8 mouse cellular contexts compared by ENCODE assay signal in genomic region chr5:122849521-122850318, GRCm38 (mm10). TPM values are rescaled to one million over a fixed set of nuclear protein-coding genes. Genes with fewer than 3 reads are reported as not detected.
DNase-seq lines count a peak whose midpoint lies in the region; ATAC-seq and TF ChIP-seq lines count a peak whose summit lies in the region.

Gene Rnf34, plus strand, starts transcription at chr5:122850048.

- H3K36me3 ChIP-seq in E14TG2a.4 (ENCODE audit: insufficient read depth, low read length) = peaks cover 9% of the 10 kb centered on the region
- no peaks in the 10 kb centered on the region for H3K36me3 ChIP-seq in forebrain, embryonic 12.5 days (replicated peaks)
- H3K36me3 ChIP-seq in heart, postnatal 0 days (replicated peaks; ENCODE audit: control insufficient read depth, insufficient read depth, low read length) = no peaks in the 10 kb centered on the region
- no peaks in the 10 kb centered on the region for H3K36me3 ChIP-seq in liver, embryonic 16.5 days (ENCODE audit: control insufficient read depth, insufficient read depth)
- H3K36me3 ChIP-seq in neural tube, embryonic 13.5 days = no peaks in the 10 kb centered on the region
- no peaks in the 10 kb centered on the region for H3K36me3 ChIP-seq in testis, adult 2 months (ENCODE audit: control insufficient read depth, insufficient read depth, low read length)

- peak; percentile 97 for DNase-seq in c-Kit-positive CD71-positive TER-119-positive erythroid progenitor cells, embryonic 14.5 days (ENCODE audit: low spot score)
- DNase-seq in heart, postnatal 0 days (ENCODE audit: low spot score) = peak; percentile 100
- peak; percentile 97 to 99 for DNase-seq in kidney, postnatal 4 days

- peak; percentile 100 for ATAC-seq in forebrain, embryonic 12.5 days (ENCODE audit: low FRiP score)
- peak; percentile 99 for ATAC-seq in heart, postnatal 0 days (ENCODE audit: insufficient read depth, low read depth)
- peak; percentile 100 for ATAC-seq in liver, embryonic 16.5 days (ENCODE audit: low read depth)
- peak; percentile 100 for ATAC-seq in neural tube, embryonic 13.5 days (ENCODE audit: low read depth)

- WGBS in forebrain, embryonic 12.5 days = under 1% methylated on average over 61 of the region's 61 CpGs
- 1% methylated on average over 59 of the region's 61 CpGs for WGBS in heart, postnatal 0 days
- 1% methylated on average over 55 of the region's 61 CpGs for WGBS in liver, embryonic 16.5 days (ENCODE audit: insufficient replicate concordance)
- 2% methylated on average over 56 of the region's 61 CpGs for WGBS in neural tube, embryonic 13.5 days

- peak within 1 kb of the TSS; percentile 95 for H3K4me3 ChIP-seq in E14TG2a.4 (replicated peaks; ENCODE audit: low read length)
- H3K4me3 ChIP-seq in forebrain, embryonic 12.5 days (replicated peaks) = peak within 1 kb of the TSS; percentile 84
- H3K4me3 ChIP-seq in heart, postnatal 0 days (ENCODE audit: low read depth, low read length) = peak within 1 kb of the TSS; percentile 94
- H3K4me3 ChIP-seq in liver, embryonic 16.5 days (ENCODE audit: low read depth, low read length) = peak within 1 kb of the TSS; percentile 82
- H3K4me3 ChIP-seq in neural tube, embryonic 13.5 days = peak within 1 kb of the TSS; percentile 92
- peak within 1 kb of the TSS; percentile 100 for H3K4me3 ChIP-seq in testis, adult 2 months (ENCODE audit: control insufficient read depth, low read depth, low read length)

- H3K27ac ChIP-seq in forebrain, embryonic 12.5 days = peak within 1 kb of the TSS; percentile 94
- H3K27ac ChIP-seq in heart, postnatal 0 days (ENCODE audit: low read depth) = peak within 1 kb of the TSS; percentile 98
- peak within 1 kb of the TSS; percentile 87 for H3K27ac ChIP-seq in liver, embryonic 16.5 days (ENCODE audit: low read length)
- peak within 1 kb of the TSS; percentile 95 for H3K27ac ChIP-seq in neural tube, embryonic 13.5 days (replicated peaks)
- peak within 1 kb of the TSS; percentile 99 for H3K27ac ChIP-seq in testis, adult 2 months (ENCODE audit: control insufficient read depth, insufficient read depth, low read depth, low read length)

- peak within 1 kb of the TSS; percentile 95 for H3K9ac ChIP-seq in forebrain, embryonic 12.5 days
- peak within 1 kb of the TSS; percentile 94 for H3K9ac ChIP-seq in heart, postnatal 0 days (replicated peaks; ENCODE audit: low read depth, low read length)
- peak within 1 kb of the TSS; percentile 98 for H3K9ac ChIP-seq in liver, embryonic 16.5 days (ENCODE audit: low read depth, low read length)
- H3K9ac ChIP-seq in neural tube, embryonic 13.5 days = peak within 1 kb of the TSS; percentile 94

- peaks cover 32% of the 10 kb centered on the region for H3K4me1 ChIP-seq in E14TG2a.4 (replicated peaks; ENCODE audit: low read depth, low read length)
- peaks cover 24% of the 10 kb centered on the region for H3K4me1 ChIP-seq in forebrain, embryonic 12.5 days
- peaks cover 9% of the 10 kb centered on the region; the same call in 1 of the 2 replicates for H3K4me1 ChIP-seq in heart, postnatal 0 days (ENCODE audit: control insufficient read depth, insufficient read depth)
- H3K4me1 ChIP-seq in liver, embryonic 16.5 days (ENCODE audit: control insufficient read depth, low read depth, low read length) = peaks cover 28% of the 10 kb centered on the region
- peaks cover 32% of the 10 kb centered on the region for H3K4me1 ChIP-seq in neural tube, embryonic 13.5 days (replicated peaks)
- peaks cover 9% of the 10 kb centered on the region for H3K4me1 ChIP-seq in testis, adult 2 months (ENCODE audit: control insufficient read depth, insufficient read depth, low read length)

- peak within 1 kb of the TSS; percentile 95 for H3K4me2 ChIP-seq in forebrain, embryonic 12.5 days
- H3K4me2 ChIP-seq in heart, postnatal 0 days (ENCODE audit: low read depth, low read length) = peak within 1 kb of the TSS; percentile 96
- H3K4me2 ChIP-seq in liver, embryonic 16.5 days (ENCODE audit: low read depth, low read length) = peak within 1 kb of the TSS; percentile 87
- peak within 1 kb of the TSS; percentile 82 for H3K4me2 ChIP-seq in neural tube, embryonic 13.5 days

- H3K27me3 ChIP-seq in E14TG2a.4 (ENCODE audit: insufficient read depth, low read length) = no peaks in the 10 kb centered on the region
- H3K27me3 ChIP-seq in forebrain, embryonic 12.5 days = no peaks in the 10 kb centered on the region
- H3K27me3 ChIP-seq in heart, postnatal 0 days (ENCODE audit: control insufficient read depth, insufficient read depth, low read length) = no peaks in the 10 kb centered on the region
- no peaks in the 10 kb centered on the region for H3K27me3 ChIP-seq in liver, embryonic 16.5 days (ENCODE audit: control insufficient read depth, insufficient read depth, low read depth, low read length)
- H3K27me3 ChIP-seq in neural tube, embryonic 13.5 days = no peaks in the 10 kb centered on the region
- H3K27me3 ChIP-seq in testis, adult 2 months (ENCODE audit: control insufficient read depth, insufficient read depth, low read length) = no peaks in the 10 kb centered on the region

- no peak for TF ChIP-seq CTCF in E14TG2a.4 (conservative IDR thresholded peaks at IDR 0.05; ENCODE audit: low read length)
- TF ChIP-seq CTCF in heart, postnatal 0 days (IDR thresholded peaks at IDR 0.05; ENCODE audit: low read depth) = no peak
- TF ChIP-seq CTCF in testis, adult 2 months (IDR thresholded peaks at IDR 0.05; ENCODE audit: control insufficient read depth, insufficient read depth, insufficient replicate concordance, low read depth, low read length) = no peak

- TF ChIP-seq EP300 in heart, postnatal 0 days (IDR thresholded peaks at IDR 0.05; ENCODE audit: low read depth) = no peak

- H3K9me3 ChIP-seq in E14TG2a.4 (ENCODE audit: low read length) = no peaks in the 10 kb centered on the region
- H3K9me3 ChIP-seq in forebrain, embryonic 12.5 days = no peaks in the 10 kb centered on the region
- H3K9me3 ChIP-seq in heart, postnatal 0 days (replicated peaks; ENCODE audit: control insufficient read depth, low read length) = no peaks in the 10 kb centered on the region
- no peaks in the 10 kb centered on the region for H3K9me3 ChIP-seq in liver, embryonic 16.5 days (replicated peaks; ENCODE audit: control insufficient read depth, low read length)
- no peaks in the 10 kb centered on the region for H3K9me3 ChIP-seq in neural tube, embryonic 13.5 days

- TF ChIP-seq POLR2A in testis, adult 2 months (IDR thresholded peaks at IDR 0.05; ENCODE audit: control insufficient read depth, low read depth, low read length) = peak; percentile 98

RNA-seq across cellular contexts. Expression of gene Rnf34, which starts in this region (rescaled TPM):
- 44.1 and 50.1 TPM in 2 replicates for polyA plus RNA-seq in forebrain, embryonic 12.5 days (2016; fragmentation: Nextera tagmentation; extraction: Ambion mirVana)
- total RNA-seq in heart, postnatal 0 days (2014; rRNA removed; ENCODE audit: low replicate concordance) = 20.2 and 23.4 TPM in 2 replicates
- polyA plus RNA-seq in heart, postnatal 0 days (2015; fragmentation: Nextera tagmentation; extraction: Ambion mirVana) = 24.9 and 28.4 TPM in 2 replicates
- 10.5 and 10.6 TPM in 2 replicates for polyA plus RNA-seq in liver, embryonic 16.5 days (2015; fragmentation: Nextera tagmentation; extraction: Ambion mirVana)
- polyA plus RNA-seq in neural tube, embryonic 13.5 days (2015; fragmentation: Nextera tagmentation; extraction: Ambion mirVana) = 45.0 and 57.1 TPM in 2 replicates
- 23.2 and 27.3 TPM in 2 replicates for polyA plus RNA-seq in testis, adult 2 months (2012; rRNA removed)

Comparison
In these comparisons a context has a peak if more than half of its experiments do, and no peak if none do; other contexts are left out.
1. Peak in every context shown above with its lines: DNase-seq, ATAC-seq, H3K4me3 ChIP-seq and H3K27ac ChIP-seq.